Mouse (Mus musculus) embryo, embryonic 11.5 days (tissue): Measurements from ENCODE around the gene Gpr12.
A peak's percentile ranks its signal among the peaks of the same experiment; 100 is the strongest.
"Not testable (repeated sequence)": the region's sequence is repeated elsewhere in the genome, so short reads cannot be mapped to it uniquely, and the experiment has no call there.

Source experiments
- DNase-seq: peaks from one replicate; pipeline ENCODE4 v3.0.0-alpha.2; 2012; ENCODE audit warnings: low read depth, low spot score

Gene Gpr12

DNA sequence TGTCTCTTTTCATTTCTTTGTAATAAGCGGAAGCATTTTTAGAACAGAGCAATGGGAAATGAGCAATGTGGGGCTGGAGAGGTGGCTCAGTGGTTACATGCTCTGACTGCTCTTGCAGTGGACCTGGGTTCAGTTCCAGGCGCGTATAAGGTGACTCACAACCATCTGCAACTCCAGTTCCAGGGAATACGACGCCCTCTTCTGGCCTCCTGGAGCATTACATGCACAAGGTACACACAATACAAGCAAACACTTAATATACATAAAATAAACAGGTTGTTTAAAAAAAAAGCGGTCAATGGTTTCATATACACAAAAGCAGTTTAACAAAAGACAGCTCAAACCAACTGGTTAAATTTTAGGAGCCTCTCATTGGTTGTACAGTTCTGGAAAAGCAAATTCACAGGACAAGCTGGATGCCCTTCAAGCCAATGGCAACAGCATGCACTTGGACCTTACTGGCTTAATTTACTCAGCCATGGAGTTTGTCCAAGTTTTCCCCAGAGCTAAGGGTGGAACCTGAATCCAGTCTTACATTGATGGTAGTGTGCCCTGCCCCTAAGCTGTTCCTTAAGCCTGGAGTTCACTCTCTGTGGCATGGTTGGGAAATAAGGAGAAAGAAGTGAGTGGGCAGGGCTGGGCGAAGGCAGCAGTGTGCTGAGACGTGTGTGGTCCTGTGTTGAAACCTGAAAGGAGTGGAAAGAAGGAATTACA is 1.5 kb upstream of the Gpr12 start:
- no peak for DNase-seq

DNA sequence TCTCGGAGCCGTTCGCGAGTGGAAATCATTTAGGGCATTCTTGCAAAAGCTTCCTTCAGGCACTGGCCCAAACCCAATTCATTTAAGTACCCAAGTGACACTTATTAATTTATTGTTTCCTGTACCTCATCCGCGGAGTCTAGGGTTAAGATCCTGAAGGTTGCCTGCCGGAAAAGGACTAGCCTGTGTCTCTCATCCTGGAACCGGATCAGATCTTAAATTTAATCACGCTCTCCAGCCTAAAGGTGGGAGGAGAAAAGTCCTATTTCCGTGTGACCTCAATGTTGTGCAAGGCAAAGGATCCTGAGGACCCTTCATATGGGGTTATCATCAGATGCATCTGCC is 240 bp upstream of the Gpr12 start:
- DNase-seq: no peak

DNA sequence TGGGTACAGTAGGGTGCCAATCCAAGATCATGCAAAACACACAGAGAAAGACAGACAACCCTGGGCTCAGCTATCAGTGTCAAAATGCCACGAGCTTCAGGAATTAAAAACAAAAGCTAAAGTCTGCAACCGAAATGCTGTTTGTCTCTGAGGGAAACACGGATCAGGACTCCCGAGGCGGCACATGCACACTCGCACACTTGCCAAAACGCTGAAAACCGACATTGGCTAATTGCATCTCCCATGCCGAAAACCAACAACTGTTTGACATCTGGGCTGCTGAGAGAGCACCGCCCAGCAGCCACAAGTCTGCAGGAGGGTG is 922 bp downstream of the Gpr12 start:
- DNase-seq: no peak

DNA sequence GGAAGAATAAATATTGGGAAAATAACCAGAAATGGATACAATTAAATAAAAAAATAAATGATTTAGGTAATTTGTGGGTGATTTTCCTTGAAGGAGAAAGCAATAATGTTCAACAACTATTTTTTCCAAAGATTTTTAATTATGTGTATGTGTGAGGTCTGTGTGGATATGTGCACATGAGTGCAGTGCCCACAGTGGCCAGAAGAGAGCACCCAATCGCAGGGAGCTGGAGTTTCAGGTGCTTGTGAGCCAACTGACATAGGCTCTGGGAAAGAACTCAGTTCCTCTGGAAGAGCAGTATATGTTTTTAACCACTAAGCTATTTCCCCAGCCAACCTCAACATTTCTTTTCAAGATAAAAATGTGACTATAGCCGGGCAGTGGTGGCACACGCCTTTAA is 8.4 kb downstream of the Gpr12 start:
- DNase-seq: no peak

DNA sequence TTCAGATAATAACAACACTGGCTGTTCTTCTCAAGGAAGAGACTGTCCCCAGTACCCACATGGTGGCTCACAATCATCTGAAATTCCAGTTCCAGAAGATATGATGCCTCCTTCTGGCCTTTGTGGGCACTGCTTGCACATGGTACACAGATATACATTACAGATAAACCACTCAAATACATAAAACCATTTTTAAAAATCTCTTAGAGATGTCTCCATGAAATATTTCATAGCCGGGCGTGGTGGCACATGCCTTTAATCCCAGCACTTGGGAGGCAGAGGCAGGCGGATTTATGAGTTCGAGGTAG is 12.3 kb downstream of the Gpr12 start:
- not testable (repeated sequence) for DNase-seq

DNA sequence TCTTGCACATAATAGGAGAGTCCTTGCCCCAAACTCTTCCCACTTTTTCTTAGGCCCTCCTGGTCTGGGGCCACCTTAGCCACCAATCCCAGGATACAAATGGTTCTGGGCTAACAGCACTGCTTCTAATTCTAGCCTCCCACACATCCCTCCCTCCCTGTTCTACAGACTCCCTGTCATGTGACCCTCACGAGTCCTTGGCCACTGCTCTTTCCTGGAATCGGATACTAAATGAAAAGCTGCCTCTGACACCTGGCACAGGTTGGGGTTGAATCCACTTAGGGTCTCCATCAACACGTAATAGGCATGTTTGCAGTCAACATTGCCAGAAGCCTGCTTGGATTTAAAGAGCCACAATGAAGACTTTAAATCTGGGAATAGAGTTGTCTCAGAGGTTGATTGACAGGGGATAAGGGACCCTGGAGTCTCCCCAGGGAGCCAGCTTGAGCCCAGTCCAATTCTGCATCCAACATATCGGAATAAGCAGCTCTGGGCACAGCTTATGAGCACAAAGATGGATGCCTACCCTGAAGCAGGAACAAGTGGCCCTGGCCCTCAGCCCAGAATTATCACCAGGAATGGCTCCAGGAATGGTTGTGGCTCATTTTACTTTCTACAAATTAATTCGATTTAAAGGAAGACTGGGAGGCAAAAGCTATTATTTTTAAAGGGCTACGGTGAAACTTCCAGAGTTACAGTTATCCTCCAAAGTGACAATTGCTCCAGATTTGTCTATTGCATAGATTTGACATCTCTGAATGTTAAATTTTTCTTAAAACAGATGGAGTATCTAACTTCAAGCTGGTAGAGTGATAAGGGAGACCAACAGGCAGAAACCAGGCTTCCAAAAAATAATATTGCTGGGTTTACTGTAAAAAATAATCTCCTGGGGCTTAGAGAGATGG is 13.0 kb downstream of the Gpr12 start:
- not testable (repeated sequence) for DNase-seq

DNA sequence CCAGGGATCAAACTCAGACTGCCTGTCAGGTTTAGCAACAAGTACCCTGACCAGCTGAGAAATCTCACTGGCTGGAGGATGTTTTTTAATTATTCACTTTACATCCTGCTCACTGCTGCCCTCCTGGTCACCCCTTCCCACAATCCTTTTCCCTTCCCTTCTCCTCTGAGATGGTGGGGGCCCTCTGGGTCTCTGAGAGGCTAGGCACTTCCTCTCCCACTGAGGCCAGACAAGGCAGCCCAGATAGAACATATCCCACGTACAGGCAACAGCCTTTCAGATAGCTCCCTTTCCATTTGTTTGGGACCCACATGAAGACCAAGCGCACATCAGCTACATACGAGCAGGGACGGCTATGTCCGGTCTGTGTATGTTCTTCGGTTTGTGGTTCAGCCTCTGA is 14.9 kb downstream of the Gpr12 start:
- not testable (repeated sequence) for DNase-seq

DNA sequence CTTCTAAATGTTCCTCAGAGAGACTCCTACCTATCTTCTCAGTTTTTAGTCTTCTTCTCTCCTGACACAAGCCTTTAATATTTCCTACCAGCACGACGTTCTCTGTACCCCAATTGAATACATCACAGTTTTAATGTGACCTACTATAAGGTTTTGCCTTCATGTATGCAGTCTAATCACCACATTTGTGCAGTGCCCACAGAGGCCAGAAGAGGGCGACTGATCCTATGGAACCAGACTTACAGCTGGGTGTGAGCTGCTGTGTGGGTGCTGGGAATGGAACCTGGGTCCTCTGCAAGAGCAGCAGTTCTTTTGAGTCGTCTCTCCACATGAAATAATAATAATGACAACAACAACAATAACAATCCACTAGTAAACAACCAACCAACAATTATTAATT is 18.0 kb downstream of the Gpr12 start:
- peak; percentile 47 for DNase-seq

DNA sequence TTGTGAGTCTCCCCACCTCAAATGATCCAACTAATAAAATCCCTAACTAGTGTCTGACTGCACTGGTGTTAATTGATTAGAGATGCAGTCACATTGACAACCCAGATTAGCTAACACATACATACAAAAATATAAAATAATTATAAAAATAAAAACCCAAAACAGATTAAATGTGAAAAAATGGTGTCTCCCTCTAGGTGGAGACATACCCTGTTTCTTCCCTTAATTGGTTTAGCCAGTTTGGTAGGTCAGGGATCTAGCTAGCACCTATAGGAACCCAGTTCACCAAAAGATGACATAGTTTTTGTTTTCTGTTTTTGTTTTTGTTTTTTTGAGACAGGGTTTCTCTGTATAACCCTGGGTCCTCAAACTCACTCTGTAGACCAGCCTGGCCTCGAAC is 20.8 kb downstream of the Gpr12 start:
- DNase-seq: no peak

DNA sequence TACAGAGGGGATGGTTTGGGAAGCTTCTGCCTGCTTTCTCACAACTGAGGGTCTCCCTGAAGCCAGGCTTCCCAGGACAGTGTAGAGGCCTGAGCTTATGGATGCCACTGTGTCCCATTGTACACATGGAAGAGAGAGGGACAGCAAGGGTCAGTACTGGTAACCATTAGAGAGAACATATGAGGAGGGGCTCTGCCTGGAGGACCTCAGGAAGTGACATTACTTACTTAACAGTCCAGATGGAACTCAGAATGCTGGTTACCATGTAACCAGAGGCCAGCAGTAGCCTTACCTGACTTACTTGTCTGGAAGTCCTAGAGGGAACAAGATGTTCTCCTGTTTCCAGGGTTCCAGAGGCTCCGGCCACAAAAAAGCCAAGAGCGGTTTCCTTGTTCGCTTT is 29.2 kb downstream of the Gpr12 start, which contains the start of gene Gm3415:
Gene Gm3415, plus strand, starts transcription at position 301 of the 400 bp plus-strand sequence.
- not testable (repeated sequence) for DNase-seq

DNA sequence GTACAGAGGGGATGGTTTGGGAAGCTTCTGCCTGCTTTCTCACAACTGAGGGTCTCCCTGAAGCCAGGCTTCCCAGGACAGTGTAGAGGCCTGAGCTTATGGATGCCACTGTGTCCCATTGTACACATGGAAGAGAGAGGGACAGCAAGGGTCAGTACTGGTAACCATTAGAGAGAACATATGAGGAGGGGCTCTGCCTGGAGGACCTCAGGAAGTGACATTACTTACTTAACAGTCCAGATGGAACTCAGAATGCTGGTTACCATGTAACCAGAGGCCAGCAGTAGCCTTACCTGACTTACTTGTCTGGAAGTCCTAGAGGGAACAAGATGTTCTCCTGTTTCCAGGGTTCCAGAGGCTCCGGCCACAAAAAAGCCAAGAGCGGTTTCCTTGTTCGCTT is 47.7 kb downstream of the Gpr12 start, which contains the start of gene Gm3409:
Gene Gm3409, plus strand, starts transcription at position 301 of the 400 bp plus-strand sequence.
- DNase-seq: not testable (repeated sequence)
